Mouse (Mus musculus) lung, adult 2 months (tissue): Measurements from ENCODE around the gene Pfn4.

Experiments
- CTCF ChIP-seq: fragments of 200-500 bp; IDR thresholded peaks from 2 replicates; pipeline ENCODE4 v1.5.1; 2011; ENCODE audit warnings: mild to moderate bottlenecking, low read length, control low read depth; ENCODE audit not compliant: insufficient read depth
- POLR2A ChIP-seq: fragments of 200-500 bp; IDR thresholded peaks from 2 replicates; pipeline ENCODE4 v1.6.1; 2011; ENCODE audit warnings: low read depth, mild to moderate bottlenecking, control low read depth, low read length, borderline replicate concordance; ENCODE audit errors: extremely low read depth

GRCm38 (mm10) chr12:4813636-4814035, 44.8 kb downstream of the Pfn4 start:
- no peak for TF ChIP-seq CTCF
- no peak for TF ChIP-seq POLR2A
